Mouse (Mus musculus) embryonic fibroblast, embryonic 13.5 days (primary cell): ENCODE measurements around the gene Shisal1.

Experiments used
- CTCF ChIP-seq: IDR thresholded peaks from 2 replicates; pipeline ENCODE4 v1.5.1; 2011; ENCODE audit warnings: mild to moderate bottlenecking, control low read depth, low read length, moderate library complexity, borderline replicate concordance; ENCODE audit not compliant: insufficient read depth
- POLR2A ChIP-seq: IDR thresholded peaks from 2 replicates; pipeline ENCODE4 v1.6.1; 2011; ENCODE audit warnings: low read depth, mild to moderate bottlenecking, control low read depth, low read length, moderate library complexity

DNA sequence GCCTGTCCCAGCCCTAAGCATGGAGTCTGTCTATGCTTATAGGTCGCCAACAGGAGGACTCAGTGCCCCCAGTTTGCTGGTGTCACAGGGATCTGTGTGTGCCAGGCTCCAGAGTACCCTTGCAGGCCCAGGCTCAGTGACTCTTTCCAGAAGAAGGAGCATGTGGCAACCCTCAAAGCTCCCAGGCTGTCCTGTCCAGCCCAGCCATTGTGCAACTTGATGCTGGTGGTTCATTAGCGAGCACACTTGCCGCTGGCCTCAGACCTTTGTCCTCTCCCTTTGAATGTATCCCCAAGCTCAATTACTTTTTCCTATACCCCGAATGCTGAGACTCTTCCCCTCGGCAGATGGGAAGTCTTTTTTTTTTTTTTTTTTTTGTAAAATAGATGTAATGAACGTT lies 12.1 kb upstream of the Shisal1 start:
- TF ChIP-seq CTCF (no peak), POLR2A (no peak)
